Mouse (Mus musculus) adrenal gland, postnatal 25 days (tissue): ENCODE data around the gene Gpr27. TPM values are rescaled to one million over a fixed set of nuclear protein-coding genes. Genes with fewer than 3 reads are reported as not detected.

Source experiments
- total RNA-seq: library from RNA; stranded (reverse); gene quantifications from 2 replicates; pipeline ENCODE4 v1.2.3, GENCODE M21; 2021

The Gpr27 gene
- total RNA-seq, 1 experiment from 2014 or later = 2.5 TPM

Other genes starting within 250 kb of the Gpr27 start
- gene Foxp1, start 170.0 kb upstream of the Gpr27 start, total RNA-seq = 51.1 and 58.1 TPM in 2 replicates
- gene Eif4e3, start 25.9 kb upstream of the Gpr27 start, total RNA-seq = 22.0 and 23.8 TPM in 2 replicates
- 6.0 and 7.4 TPM in 2 replicates for gene Gm20696, start 25.9 kb upstream of the Gpr27 start, total RNA-seq
- not detected in 2 replicates for gene Prok2, start 33.7 kb downstream of the Gpr27 start, total RNA-seq